Mouse (Mus musculus): Measurements from ENCODE around the gene Gm8857. TPM values are rescaled to one million over a fixed set of nuclear protein-coding genes. Genes with fewer than 3 reads are reported as not detected.

The Gm8857 gene
- not detected in 2 replicates for polyA plus RNA-seq (2012; rRNA removed; ENCODE audit: low replicate concordance)

DNA sequence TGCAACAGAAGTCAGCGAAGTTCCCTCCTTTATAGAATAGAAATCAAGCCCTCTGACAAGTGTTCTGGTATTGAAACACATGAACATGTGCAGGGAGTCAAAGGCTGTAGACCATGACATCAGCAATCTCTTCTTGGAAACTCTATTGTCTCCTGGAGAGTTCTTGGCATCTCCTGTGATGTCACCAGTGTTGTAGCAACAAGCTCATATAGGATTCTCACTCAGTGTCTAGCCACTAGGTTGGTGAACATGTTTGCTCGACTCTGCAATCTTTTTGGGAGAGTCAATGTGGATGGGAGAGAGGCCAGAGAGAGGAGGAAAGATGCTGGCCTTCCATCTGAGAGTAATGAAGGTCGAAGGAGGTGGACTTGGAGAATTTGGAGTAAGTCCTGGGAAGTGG lies at the start of gene Gm8857, which contains the start of gene Gm8871:
Gm8857 (plus strand) TSS at position 303 of the 400 bp plus-strand sequence.
Gm8871 (plus strand) TSS at position 301 of the 400 bp plus-strand sequence.

Other genes starting within 250 kb of the Gm8857 start
- not detected in 2 replicates for gene Gm8871, start within 50 bp of the Gm8857 start, polyA plus RNA-seq (2012; rRNA removed; ENCODE audit: low replicate concordance)
- not detected in 2 replicates for gene Gm8879, start 179.8 kb downstream of the Gm8857 start, polyA plus RNA-seq (2012; rRNA removed; ENCODE audit: low replicate concordance)
- not detected in 2 replicates for gene Gm5861, start 235.3 kb downstream of the Gm8857 start, polyA plus RNA-seq (2012; rRNA removed; ENCODE audit: low replicate concordance)